Mouse (Mus musculus) forebrain, embryonic 11.5 days (tissue): ENCODE results near the gene Cnga1. TPM values are rescaled to one million over a fixed set of nuclear protein-coding genes. Genes with fewer than 3 reads are reported as not detected.
A peak's percentile ranks its signal among the peaks of the same experiment; 100 is the strongest.

ENCODE experiments used
- ATAC-seq: fragments of 200-750 bp; cut with Nextera tagmentation; replicated peaks from 2 replicates; pipeline ENCODE4 v1.8.0; 2017; ENCODE audit warnings: moderate TSS enrichment; ENCODE audit not compliant: low FRiP score
- DNase-seq: peaks from one replicate; pipeline ENCODE4 v3.0.0-alpha.2; 2017; ENCODE audit warnings: low spot score
- H3K27ac ChIP-seq: fragments of 300-500 bp; sonication (generic); 2 replicates; pipeline ENCODE4 v1.5.1; 2014; ENCODE audit warnings: low read depth, low read length
- H3K27me3 ChIP-seq: fragments of 300-500 bp; sonication (generic); 2 replicates; pipeline ENCODE4 v1.6.1; 2014; ENCODE audit warnings: mild to moderate bottlenecking, low read length, mixed read lengths; ENCODE audit not compliant: control insufficient read depth, insufficient read depth
- H3K36me3 ChIP-seq: fragments of 300-500 bp; sonication (generic); 2 replicates; pipeline ENCODE4 v1.6.1; 2014; ENCODE audit warnings: mild to moderate bottlenecking, low read length, moderate library complexity, mixed read lengths; ENCODE audit not compliant: control insufficient read depth, insufficient read depth
- H3K4me1 ChIP-seq: fragments of 300-500 bp; sonication (generic); replicated peaks from 2 replicates; pipeline ENCODE4 v1.6.1; 2014; ENCODE audit warnings: low read length, mixed read lengths; ENCODE audit not compliant: control insufficient read depth, insufficient read depth
- H3K4me2 ChIP-seq: fragments of 300-500 bp; sonication (generic); 2 replicates; pipeline ENCODE4 v1.6.1; 2014; ENCODE audit warnings: low read depth, mild to moderate bottlenecking, low read length, moderate library complexity, mixed read lengths; ENCODE audit not compliant: severe bottlenecking
- H3K4me3 ChIP-seq: fragments of 300-500 bp; sonication (generic); 2 replicates; pipeline ENCODE4 v1.5.1; 2014; ENCODE audit warnings: low read depth, low read length
- H3K9ac ChIP-seq: fragments of 300-500 bp; sonication (generic); 2 replicates; pipeline ENCODE4 v1.6.1; 2014; ENCODE audit warnings: low read length
- H3K9me3 ChIP-seq: fragments of 300-500 bp; sonication (generic); 2 replicates; pipeline ENCODE4 v1.6.1; 2016; ENCODE audit warnings: low read length, mixed read lengths; ENCODE audit not compliant: control insufficient read depth
- WGBS: fragments of 180-500 bp; shearing (Covaris S2); extraction: QIAGEN DNeasy Blood & Tissue Kit; methylation state at CpG from one replicate; pipeline ENCODE4 v1.1.7; 2014; 5-methylcytosine and 5-hydroxymethylcytosine counted together
- polyA plus RNA-seq: library from polyadenylated mRNA; unstranded; fragments of >200 nt; fragmentation: Nextera tagmentation; extraction: Ambion mirVana; gene quantifications from 2 replicates; pipeline ENCODE4 v1.2.1, GENCODE M21; 2014

Gene Cnga1
- polyA plus RNA-seq = not detected in 2 replicates

GRCm38 (mm10) chr5:72644175-72644574, at the start of gene Cnga1:
Gene Cnga1 (minus strand): TSS chr5:72644275.
- H3K9me3 ChIP-seq = no peaks in the 10 kb centered on the region
- 0 out of 2 replicates have a peak, but pooled peaks cover 2% of the 10 kb centered on the region for H3K4me1 ChIP-seq
- H3K4me3 ChIP-seq = no peak within 1 kb of the TSS
- WGBS = 76% methylated on average over 1 of the region's 1 CpGs
- H3K36me3 ChIP-seq = no peaks in the 10 kb centered on the region
- H3K9ac ChIP-seq = no peak within 1 kb of the TSS
- DNase-seq (no peak), ATAC-seq (no peak)
- no peak within 1 kb of the TSS for H3K4me2 ChIP-seq
- peaks cover 9% of the 10 kb centered on the region for H3K27me3 ChIP-seq
- no peak within 1 kb of the TSS for H3K27ac ChIP-seq

GRCm38 (mm10) chr5:72690516-72690915, 46.4 kb upstream of the Cnga1 start:
- H3K4me1 ChIP-seq = no peaks in the 10 kb centered on the region
- no peak overlapping the region for H3K4me2 ChIP-seq
- no peak for DNase-seq
- ATAC-seq = no peak
- H3K27ac ChIP-seq = no peak overlapping the region
- H3K27me3 ChIP-seq = no peaks in the 10 kb centered on the region
- H3K9me3 ChIP-seq = no peaks in the 10 kb centered on the region
- no peak overlapping the region for H3K9ac ChIP-seq
- H3K4me3 ChIP-seq = no peak overlapping the region
- WGBS = 94% methylated on average over 5 of the region's 5 CpGs
- H3K36me3 ChIP-seq = no peaks in the 10 kb centered on the region

GRCm38 (mm10) chr5:72689556-72689955, 45.5 kb upstream of the Cnga1 start:
- Histone ChIP-seq H3K9ac (no peak overlapping the region), H3K36me3 (no peaks in the 10 kb centered on the region), H3K4me3 (no peak overlapping the region), H3K27ac (no peak overlapping the region), H3K4me1 (no peaks in the 10 kb centered on the region), H3K9me3 (no peaks in the 10 kb centered on the region), H3K27me3 (no peaks in the 10 kb centered on the region), H3K4me2 (no peak overlapping the region)
- no peak for ATAC-seq
- no peak for DNase-seq
- 95% methylated on average over 7 of the region's 7 CpGs for WGBS

- WGBS = 89% methylated on average over 6 of the region's 6 CpGs
- no peak overlapping the region for H3K4me3 ChIP-seq
- H3K9ac ChIP-seq = no peak overlapping the region
- H3K36me3 ChIP-seq = no peaks in the 10 kb centered on the region
- H3K9me3 ChIP-seq = no peaks in the 10 kb centered on the region
- no peak overlapping the region for H3K27ac ChIP-seq
- no peak for ATAC-seq
- no peak for DNase-seq
- no peaks in the 10 kb centered on the region for H3K4me1 ChIP-seq
- no peak overlapping the region for H3K4me2 ChIP-seq
- H3K27me3 ChIP-seq = no peaks in the 10 kb centered on the region
Observed at GRCm38 (mm10) chr5:72681451-72681850, 37.4 kb upstream of the Cnga1 start.

GRCm38 (mm10) chr5:72674994-72675542, 31.0 kb upstream of the Cnga1 start:
- H3K4me2 ChIP-seq = no peak overlapping the region
- 0 out of 2 replicates have a peak, but pooled peaks cover 2% of the 10 kb centered on the region for H3K4me1 ChIP-seq
- no peaks in the 10 kb centered on the region for H3K9me3 ChIP-seq
- no peak overlapping the region for H3K27ac ChIP-seq
- no peaks in the 10 kb centered on the region for H3K36me3 ChIP-seq
- H3K9ac ChIP-seq = no peak overlapping the region
- no peak overlapping the region for H3K4me3 ChIP-seq
- DNase-seq (no peak), ATAC-seq (no peak)
- no peaks in the 10 kb centered on the region for H3K27me3 ChIP-seq
- WGBS = 81% methylated on average over 9 of the region's 9 CpGs

GRCm38 (mm10) chr5:72671017-72671699, 27.1 kb upstream of the Cnga1 start:
- no peak for DNase-seq
- WGBS = 41% methylated on average over 8 of the region's 8 CpGs
- no peak overlapping the region for H3K4me2 ChIP-seq

GRCm38 (mm10) chr5:72668351-72668750, 24.3 kb upstream of the Cnga1 start:
- ATAC-seq (no peak), DNase-seq (no peak)
- Histone ChIP-seq H3K27me3 (no peaks in the 10 kb centered on the region), H3K9me3 (no peaks in the 10 kb centered on the region), H3K4me3 (no peak overlapping the region), H3K4me2 (no peak overlapping the region), H3K9ac (no peak overlapping the region), H3K27ac (no peak overlapping the region), H3K36me3 (no peaks in the 10 kb centered on the region), H3K4me1 (0 out of 2 replicates have a peak, but pooled peaks cover 2% of the 10 kb centered on the region)
- 91% methylated on average over 9 of the region's 9 CpGs for WGBS

More at GRCm38 (mm10) chr5:72671017-72671699, 27.1 kb upstream of the Cnga1 start:
- peak; percentile 71 for ATAC-seq
- H3K9me3 ChIP-seq = no peaks in the 10 kb centered on the region
- no peaks in the 10 kb centered on the region for H3K36me3 ChIP-seq
- no peak overlapping the region for H3K4me3 ChIP-seq
- H3K27me3 ChIP-seq = no peaks in the 10 kb centered on the region
- H3K9ac ChIP-seq = no peak overlapping the region
- 0 out of 2 replicates have a peak, but pooled peaks cover 2% of the 10 kb centered on the region for H3K4me1 ChIP-seq
- H3K27ac ChIP-seq = no peak overlapping the region

- Histone ChIP-seq H3K4me2 (no peak overlapping the region), H3K9ac (no peak overlapping the region), H3K9me3 (no peaks in the 10 kb centered on the region), H3K4me1 (0 out of 2 replicates have a peak, but pooled peaks cover 2% of the 10 kb centered on the region), H3K27me3 (no peaks in the 10 kb centered on the region), H3K27ac (no peak overlapping the region), H3K36me3 (no peaks in the 10 kb centered on the region), H3K4me3 (no peak overlapping the region)
- WGBS = 82% methylated on average over 7 of the region's 7 CpGs
- ATAC-seq = no peak
- no peak for DNase-seq
Observed at GRCm38 (mm10) chr5:72666428-72666827, 22.4 kb upstream of the Cnga1 start.

- H3K4me1 ChIP-seq = no peaks in the 10 kb centered on the region
- no peak for ATAC-seq
- no peaks in the 10 kb centered on the region for H3K9me3 ChIP-seq
- 27% methylated on average over 5 of the region's 5 CpGs for WGBS
- H3K4me3 ChIP-seq = no peak overlapping the region
- DNase-seq = peak; percentile 72
- H3K27me3 ChIP-seq = no peaks in the 10 kb centered on the region
- no peak overlapping the region for H3K27ac ChIP-seq
- H3K4me2 ChIP-seq = no peak overlapping the region
- H3K9ac ChIP-seq = no peak overlapping the region
- no peaks in the 10 kb centered on the region for H3K36me3 ChIP-seq
Observed at GRCm38 (mm10) chr5:72665281-72665680, 21.2 kb upstream of the Cnga1 start.
